Mouse (Mus musculus): ENCODE measurements around the gene Prr12.

- no peak for TF ChIP-seq POLR2A (IDR thresholded peaks at IDR 0.05; ENCODE audit: insufficient read depth, low read depth, low read length)
- no peak for TF ChIP-seq CTCF (IDR thresholded peaks at IDR 0.05; ENCODE audit: insufficient read depth, low read depth, low read length)
Measured at GRCm38 (mm10) chr7:44985595-44986191, 67.0 kb downstream of the Prr12 start.
